Mouse (Mus musculus) brain, embryonic 14.5 days (tissue): Measurements from ENCODE around the gene Chtf18.

Experiments
- CTCF ChIP-seq: fragments of 200-500 bp; IDR thresholded peaks from 2 replicates; pipeline ENCODE4 v1.5.1; 2012; ENCODE audit warnings: inconsistent platforms, mild to moderate bottlenecking, moderate library complexity, borderline replicate concordance; ENCODE audit not compliant: insufficient read depth, insufficient read length; ENCODE audit errors: extremely low read depth
- POLR2A ChIP-seq: fragments of 200-500 bp; IDR thresholded peaks from 2 replicates; pipeline ENCODE4 v1.6.1; 2012; ENCODE audit warnings: mild to moderate bottlenecking, inconsistent platforms, borderline replicate concordance; ENCODE audit not compliant: poor library complexity, insufficient read depth, insufficient read length, severe bottlenecking; ENCODE audit errors: extremely low read depth

- TF ChIP-seq CTCF (no peak), POLR2A (no peak)
Observed at GRCm38 (mm10) chr17:25711136-25711535, 16.1 kb downstream of the Chtf18 start.
